Comparison of ENCODE assay signal across 6 mouse cellular contexts in genomic region chr10:75475139-75475850, GRCm38 (mm10). TPM values are rescaled to one million over a fixed set of nuclear protein-coding genes. Genes with fewer than 3 reads are reported as not detected.
DNase-seq lines count a peak whose midpoint lies in the region; ATAC-seq and TF ChIP-seq lines count a peak whose summit lies in the region.
"Not testable (repeated sequence)": the region's sequence is repeated elsewhere in the genome, so short reads cannot be mapped to it uniquely, and the experiment has no call there.

No protein-coding gene starts in this region.

- not testable (repeated sequence) for TF ChIP-seq CTCF in forebrain, postnatal 0 days (IDR thresholded peaks at IDR 0.05; ENCODE audit: low read depth)

- DNase-seq in forebrain, postnatal 0 days: peak; percentile 43
- not testable (repeated sequence) for DNase-seq in hindbrain, embryonic 10.5 days (ENCODE audit: low spot score)

- ATAC-seq in forebrain, embryonic 13.5 days: peak; percentile 58
- ATAC-seq in forebrain, postnatal 0 days: peak; percentile 91
- ATAC-seq in kidney, embryonic 16.5 days (ENCODE audit: low FRiP score, low TSS enrichment): 0 out of 2 replicates have a peak, but pooled peaks have one; percentile 19
- peak; percentile 76 for ATAC-seq in liver, embryonic 12.5 days
- ATAC-seq in liver, embryonic 16.5 days (ENCODE audit: low read depth): peak; percentile 88

- WGBS in forebrain, embryonic 13.5 days: 32% methylated on average over 5 of the region's 6 CpGs
- 30% methylated on average over 4 of the region's 6 CpGs for WGBS in forebrain, postnatal 0 days
- WGBS in hindbrain, embryonic 10.5 days: 26% methylated on average over 5 of the region's 6 CpGs
- 36% methylated on average over 4 of the region's 6 CpGs for WGBS in kidney, embryonic 16.5 days
- WGBS in liver, embryonic 12.5 days (ENCODE audit: insufficient replicate concordance): 41% methylated on average over 4 of the region's 6 CpGs
- WGBS in liver, embryonic 16.5 days (ENCODE audit: insufficient replicate concordance): 37% methylated on average over 3 of the region's 6 CpGs

- H3K4me3 ChIP-seq in forebrain, embryonic 13.5 days; forebrain, postnatal 0 days (ENCODE audit: low read depth, low read length); hindbrain, embryonic 10.5 days; kidney, embryonic 16.5 days (ENCODE audit: low read length); liver, embryonic 12.5 days; liver, embryonic 16.5 days (ENCODE audit: low read depth, low read length): not testable (repeated sequence)

- 0 out of 2 replicates have a peak overlapping the region, but pooled peaks have one; percentile 32 for H3K27ac ChIP-seq in forebrain, embryonic 13.5 days
- peak overlapping the region; percentile 29; the same call in 1 of the 2 replicates for H3K27ac ChIP-seq in forebrain, postnatal 0 days (ENCODE audit: low read depth, low read length)
- 0 out of 2 replicates have a peak overlapping the region, but pooled peaks have one; percentile 29 for H3K27ac ChIP-seq in hindbrain, embryonic 10.5 days
- H3K27ac ChIP-seq in kidney, embryonic 16.5 days (ENCODE audit: low read length): not testable (repeated sequence)
- peak overlapping the region; percentile 77 for H3K27ac ChIP-seq in liver, embryonic 12.5 days
- H3K27ac ChIP-seq in liver, embryonic 16.5 days (ENCODE audit: low read length): peak overlapping the region; percentile 83

- not testable (repeated sequence) for H3K9me3 ChIP-seq in forebrain, embryonic 13.5 days (replicated peaks); forebrain, postnatal 0 days (ENCODE audit: low read length); hindbrain, embryonic 10.5 days; kidney, embryonic 16.5 days (ENCODE audit: low read length); liver, embryonic 12.5 days (replicated peaks); liver, embryonic 16.5 days (replicated peaks; ENCODE audit: control insufficient read depth, low read length)

- H3K9ac ChIP-seq in forebrain, embryonic 13.5 days; forebrain, postnatal 0 days; kidney, embryonic 16.5 days (replicated peaks; ENCODE audit: low read length); liver, embryonic 12.5 days; liver, embryonic 16.5 days (ENCODE audit: low read depth, low read length): not testable (repeated sequence)

- H3K36me3 ChIP-seq in forebrain, embryonic 13.5 days (ENCODE audit: poor library complexity, severe bottlenecking); forebrain, postnatal 0 days (ENCODE audit: insufficient read depth); hindbrain, embryonic 10.5 days; kidney, embryonic 16.5 days (ENCODE audit: insufficient read depth, low read length); liver, embryonic 12.5 days; liver, embryonic 16.5 days (ENCODE audit: control insufficient read depth, insufficient read depth): not testable (repeated sequence)

- H3K4me1 ChIP-seq in forebrain, embryonic 13.5 days; liver, embryonic 12.5 days; liver, embryonic 16.5 days (ENCODE audit: control insufficient read depth, low read depth, low read length): not testable (repeated sequence)
- H3K4me1 ChIP-seq in forebrain, postnatal 0 days (ENCODE audit: insufficient read depth): peaks cover 12% of the 10 kb centered on the region; the same call in 1 of the 2 replicates
- peaks cover 10% of the 10 kb centered on the region for H3K4me1 ChIP-seq in hindbrain, embryonic 10.5 days (replicated peaks)
- peaks cover 15% of the 10 kb centered on the region for H3K4me1 ChIP-seq in kidney, embryonic 16.5 days (ENCODE audit: insufficient read depth, low read length)

- H3K4me2 ChIP-seq in forebrain, embryonic 13.5 days; forebrain, postnatal 0 days (ENCODE audit: low read depth); kidney, embryonic 16.5 days (replicated peaks; ENCODE audit: low read depth, low read length); liver, embryonic 12.5 days; liver, embryonic 16.5 days (ENCODE audit: low read depth, low read length): not testable (repeated sequence)

- not testable (repeated sequence) for H3K27me3 ChIP-seq in forebrain, embryonic 13.5 days; forebrain, postnatal 0 days (ENCODE audit: insufficient read depth, low read length); hindbrain, embryonic 10.5 days (ENCODE audit: insufficient read depth, poor library complexity, severe bottlenecking); kidney, embryonic 16.5 days (ENCODE audit: insufficient read depth, low read length); liver, embryonic 12.5 days (replicated peaks); liver, embryonic 16.5 days (ENCODE audit: control insufficient read depth, insufficient read depth, low read depth, low read length)

RNA-seq across cellular contexts. Expression of gene Snrpd3, which starts 42.1 kb away (rescaled TPM):
- polyA plus RNA-seq in forebrain, embryonic 13.5 days (2015; fragmentation: Nextera tagmentation; extraction: Ambion mirVana): 188 and 198 TPM in 2 replicates
- total RNA-seq in forebrain, postnatal 0 days (2014; rRNA removed): 24.4 and 31.6 TPM in 2 replicates
- polyA plus RNA-seq in forebrain, postnatal 0 days (2015; fragmentation: Nextera tagmentation; extraction: Ambion mirVana): 144 and 167 TPM in 2 replicates
- 269 and 286 TPM in 2 replicates for polyA plus RNA-seq in hindbrain, embryonic 10.5 days (2016; fragmentation: Nextera tagmentation; extraction: Ambion mirVana)
- 156 and 186 TPM in 2 replicates for polyA plus RNA-seq in kidney, embryonic 16.5 days (2015; fragmentation: Nextera tagmentation; extraction: Ambion mirVana)
- 119 and 126 TPM in 2 replicates for polyA plus RNA-seq in liver, embryonic 12.5 days (2016; fragmentation: Nextera tagmentation; extraction: Ambion mirVana)
- polyA plus RNA-seq in liver, embryonic 16.5 days (2015; fragmentation: Nextera tagmentation; extraction: Ambion mirVana): 56.9 and 61.7 TPM in 2 replicates

RNA-seq across cellular contexts. Expression of gene Gucd1, which starts 42.5 kb away (rescaled TPM):
- 21.1 and 24.9 TPM in 2 replicates for polyA plus RNA-seq in forebrain, embryonic 13.5 days (2015; fragmentation: Nextera tagmentation; extraction: Ambion mirVana)
- total RNA-seq in forebrain, postnatal 0 days (2014; rRNA removed): 36.2 and 44.9 TPM in 2 replicates
- polyA plus RNA-seq in forebrain, postnatal 0 days (2015; fragmentation: Nextera tagmentation; extraction: Ambion mirVana): 12.2 and 16.0 TPM in 2 replicates
- 32.5 and 32.9 TPM in 2 replicates for polyA plus RNA-seq in hindbrain, embryonic 10.5 days (2016; fragmentation: Nextera tagmentation; extraction: Ambion mirVana)
- 53.4 and 54.0 TPM in 2 replicates for polyA plus RNA-seq in kidney, embryonic 16.5 days (2015; fragmentation: Nextera tagmentation; extraction: Ambion mirVana)
- polyA plus RNA-seq in liver, embryonic 12.5 days (2016; fragmentation: Nextera tagmentation; extraction: Ambion mirVana): 46.6 and 50.5 TPM in 2 replicates
- polyA plus RNA-seq in liver, embryonic 16.5 days (2015; fragmentation: Nextera tagmentation; extraction: Ambion mirVana): 64.4 and 69.3 TPM in 2 replicates

Comparison
In these comparisons a context has a peak if more than half of its experiments do, and no peak if none do; other contexts are left out.
1. ATAC-seq: peak in every context shown above with its lines; median percentile 91 in forebrain, postnatal 0 days; 88 in liver, embryonic 16.5 days; 76 in liver, embryonic 12.5 days; 58 in forebrain, embryonic 13.5 days; 19 in kidney, embryonic 16.5 days.